Mouse (Mus musculus) mature B cell (primary cell): ENCODE measurements around the gene Psmb7.

Source experiments
- in situ Hi-C: fragments of 300-500 bp; cut with MboI; formaldehyde crosslinking; loops from 2 replicates; pipeline ENCODE4 v1.14.3; 2019

Psmb7 gene

DNA sequence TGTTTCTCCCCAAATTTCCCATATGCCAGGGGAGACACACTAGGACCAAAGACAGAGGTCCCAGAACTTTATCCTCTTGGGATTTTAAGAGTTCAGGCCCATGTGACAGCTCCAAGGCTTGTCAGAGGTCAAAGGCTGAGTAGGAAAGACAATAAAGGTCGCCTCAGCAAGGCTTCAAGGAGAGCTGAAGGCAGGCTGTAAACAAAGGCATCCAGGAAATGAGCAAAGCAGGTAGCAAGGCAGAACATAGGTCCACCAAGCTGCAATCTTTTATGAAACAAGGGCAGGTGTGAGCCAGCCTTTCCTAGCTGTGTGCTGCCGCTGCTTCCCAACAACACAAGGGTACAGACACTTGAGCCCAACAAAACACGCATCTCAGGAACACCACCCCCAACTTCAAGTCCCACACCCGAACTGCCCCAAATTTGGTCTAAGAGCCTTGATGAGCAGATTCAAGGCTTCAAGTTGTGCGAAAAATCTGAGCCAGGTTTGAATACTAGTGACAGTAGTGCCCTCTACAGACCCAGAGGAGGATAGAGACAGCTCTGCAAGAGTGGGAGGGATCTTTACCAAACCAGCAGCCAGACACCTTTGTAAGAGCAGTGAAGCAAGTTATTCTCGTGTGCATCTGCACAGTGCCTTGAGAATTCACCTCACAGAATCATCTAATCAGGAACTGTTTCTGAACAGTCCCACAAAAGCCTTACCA lies 52.0 kb downstream of the Psmb7 start:
- in situ Hi-C loops, result no loop called here

DNA sequence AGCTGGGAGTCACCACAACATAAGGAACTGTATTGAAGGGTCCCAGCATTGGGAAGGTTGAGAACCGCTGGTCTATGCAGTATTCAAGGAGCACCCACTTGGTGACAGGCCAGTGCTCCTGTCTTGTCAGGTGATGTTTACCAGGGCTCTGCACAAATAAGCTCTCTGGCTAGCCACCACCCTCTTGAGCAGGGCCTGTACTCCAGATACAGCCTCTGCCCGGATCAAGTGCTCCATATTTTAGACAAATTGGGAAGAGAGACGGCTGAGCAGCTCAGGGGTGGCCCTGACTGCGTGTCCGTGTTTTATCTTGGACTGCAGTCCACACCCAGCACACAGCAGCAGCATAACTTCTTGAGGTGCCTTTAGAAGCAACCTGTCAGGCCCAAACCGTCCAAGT lies 57.2 kb downstream of the Psmb7 start:
- in situ Hi-C loops, result no loop called here

DNA sequence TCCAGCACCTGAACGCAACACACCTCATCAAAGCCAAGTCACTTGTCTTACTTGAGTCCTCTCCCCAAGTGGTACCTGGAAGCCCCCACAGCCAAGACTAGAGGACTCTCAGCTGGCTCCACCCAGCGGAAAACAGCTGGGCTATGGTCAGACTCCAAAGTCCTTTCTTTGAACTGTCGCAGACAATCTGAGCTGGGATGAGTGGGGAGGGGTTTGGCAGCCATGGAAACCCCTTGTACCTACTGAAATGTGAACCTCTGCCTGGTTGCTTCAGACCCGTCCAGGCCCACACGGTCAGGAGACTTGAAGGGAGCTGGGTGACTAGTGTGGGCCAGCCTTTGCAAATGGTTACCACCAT lies 58.5 kb downstream of the Psmb7 start:
- in situ Hi-C loops, result no loop called here

DNA sequence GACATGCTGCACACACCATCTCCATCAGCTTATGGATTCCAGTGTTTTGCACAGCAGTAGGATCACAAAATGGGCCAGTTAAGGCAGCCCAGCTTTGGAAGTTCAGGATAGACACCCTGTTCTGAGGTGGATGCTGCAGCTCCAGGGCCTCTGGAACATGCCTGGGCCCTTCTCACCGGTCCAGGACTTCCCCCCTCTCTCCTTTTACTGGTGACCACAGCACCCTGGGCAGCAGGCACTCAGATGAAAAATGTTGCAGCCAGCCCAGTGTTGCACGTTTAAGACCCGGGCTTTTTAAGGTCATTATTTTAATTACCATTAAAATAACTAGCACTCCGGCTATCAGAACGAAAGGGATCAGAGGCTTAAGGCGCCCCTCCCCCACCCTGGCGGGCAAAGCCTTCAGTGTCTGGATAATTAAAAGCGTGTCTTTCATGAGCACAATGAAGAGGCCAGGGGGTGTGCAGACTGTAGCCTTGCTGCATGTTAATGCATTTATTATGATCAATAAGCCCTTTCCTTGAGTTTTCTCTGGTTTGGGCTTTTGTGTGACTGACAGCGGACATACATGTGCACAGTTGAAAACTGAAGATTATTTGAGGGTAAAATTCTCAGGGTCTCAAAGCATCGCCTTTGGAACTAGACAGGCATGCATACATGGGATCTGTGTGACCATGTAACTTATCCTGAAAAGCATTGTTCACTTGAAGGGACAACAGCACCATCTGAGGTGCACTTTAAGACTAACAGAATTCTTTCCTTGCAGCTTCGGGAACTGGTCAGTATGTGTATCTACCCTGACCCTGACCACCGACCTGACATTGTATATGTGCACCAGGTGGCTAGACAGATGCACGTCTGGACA lies 59.1 kb downstream of the Psmb7 start:
- in situ Hi-C loops, result no loop called here

DNA sequence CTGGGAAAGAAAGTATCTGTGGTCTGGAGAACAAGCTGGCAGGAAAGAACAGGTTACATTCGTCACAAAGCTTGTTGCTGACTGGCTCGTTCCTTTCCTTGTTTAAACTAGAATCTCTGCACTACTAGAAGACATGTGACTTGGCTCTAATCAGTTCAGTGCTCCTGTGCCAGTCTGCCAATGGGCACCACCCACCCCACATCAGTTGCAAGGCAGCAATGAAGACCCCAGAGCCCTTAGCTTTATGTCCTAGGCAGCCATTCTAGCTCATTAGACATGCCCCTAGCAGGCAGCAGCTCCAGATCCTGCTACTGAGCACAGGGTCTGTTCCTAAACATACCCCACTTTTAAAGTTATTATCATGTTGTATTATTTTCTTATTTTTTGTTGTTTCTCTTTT lies 59.9 kb downstream of the Psmb7 start:
- in situ Hi-C loops, result no loop called here

DNA sequence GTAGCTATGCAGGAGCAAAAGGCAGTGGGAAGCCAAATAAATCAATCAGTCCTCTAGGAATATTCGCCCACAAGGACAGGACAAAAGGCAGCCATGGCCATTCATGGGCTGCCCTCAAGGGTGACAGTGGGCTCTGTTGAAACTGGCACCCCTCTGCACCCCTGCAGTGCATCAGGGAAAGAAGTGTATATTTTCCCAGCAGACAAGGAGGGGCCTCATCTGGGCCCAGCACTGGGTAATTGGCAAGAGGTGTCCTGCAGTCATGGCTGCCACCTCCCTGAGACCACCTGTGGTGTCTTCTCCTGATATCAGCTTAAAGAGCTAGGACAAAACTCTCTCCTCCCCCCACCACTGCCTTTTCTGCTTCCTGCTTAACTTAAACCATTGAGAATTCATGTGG lies 64.4 kb downstream of the Psmb7 start:
- in situ Hi-C loops, result no loop called here

DNA sequence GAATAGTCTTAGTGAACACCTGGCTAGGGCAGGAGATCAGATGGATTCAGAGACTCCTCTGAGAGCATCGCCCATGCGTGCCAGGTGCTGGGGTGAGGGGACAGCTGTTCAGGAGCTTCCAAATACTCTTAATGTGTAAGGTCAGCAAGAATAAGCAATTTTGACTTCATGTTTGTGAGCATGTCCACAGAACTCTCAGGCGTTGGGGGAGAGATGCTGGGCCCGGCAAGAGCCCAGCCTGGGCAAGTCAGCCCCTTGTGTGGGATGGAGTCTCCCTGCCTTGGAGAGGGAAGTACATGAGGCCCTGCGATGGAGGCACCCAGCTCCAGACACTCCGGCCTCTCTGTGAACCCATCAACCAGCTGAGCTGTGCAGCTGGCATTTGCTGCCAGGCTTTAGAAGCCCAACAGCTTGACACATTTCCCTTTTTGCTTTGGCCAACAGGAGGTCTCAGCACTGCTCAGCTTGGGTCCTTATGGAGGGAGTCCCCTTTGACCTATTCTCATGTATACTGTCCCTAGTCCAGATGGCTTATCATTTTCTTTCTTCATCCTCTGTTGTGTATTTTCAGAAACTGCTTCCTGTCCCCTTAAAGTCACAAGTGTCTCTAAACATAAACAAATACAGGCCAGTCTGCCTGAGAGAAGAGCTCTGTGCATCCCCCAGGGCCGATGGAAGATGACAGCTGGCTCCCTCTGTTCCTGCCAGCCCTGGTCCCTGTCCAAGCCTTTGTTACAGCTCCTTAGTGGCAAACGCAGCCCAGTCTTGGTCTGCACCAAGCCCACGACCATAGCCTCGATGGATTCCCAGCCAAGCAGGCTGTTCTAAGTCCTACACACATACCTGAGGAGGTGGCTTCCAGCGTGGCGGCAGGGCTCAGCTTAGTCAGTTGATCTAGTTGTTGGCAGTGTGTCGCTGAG lies 65.0 kb downstream of the Psmb7 start:
- in situ Hi-C loops, result no loop called here

DNA sequence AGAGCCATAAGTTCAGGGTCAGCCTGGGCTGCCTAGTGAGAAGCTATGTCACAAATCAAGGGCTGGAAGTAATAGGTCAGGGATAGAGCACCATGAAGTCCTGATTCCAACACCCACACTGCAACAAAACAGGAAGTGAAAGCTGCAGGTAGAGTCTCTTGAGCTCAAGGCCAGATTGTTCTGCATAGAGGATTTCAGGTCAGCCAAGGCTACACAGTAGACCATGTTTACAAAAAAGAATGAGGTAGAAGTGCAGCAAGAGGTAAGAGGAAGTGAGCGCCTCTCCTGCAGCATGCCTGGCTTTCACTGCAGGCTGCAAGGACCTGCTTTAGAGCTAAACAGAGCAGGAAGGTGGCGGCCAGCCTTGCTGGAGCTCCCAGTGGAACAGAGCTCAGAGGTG lies 69.2 kb downstream of the Psmb7 start:
- in situ Hi-C loops, result no loop called here

DNA sequence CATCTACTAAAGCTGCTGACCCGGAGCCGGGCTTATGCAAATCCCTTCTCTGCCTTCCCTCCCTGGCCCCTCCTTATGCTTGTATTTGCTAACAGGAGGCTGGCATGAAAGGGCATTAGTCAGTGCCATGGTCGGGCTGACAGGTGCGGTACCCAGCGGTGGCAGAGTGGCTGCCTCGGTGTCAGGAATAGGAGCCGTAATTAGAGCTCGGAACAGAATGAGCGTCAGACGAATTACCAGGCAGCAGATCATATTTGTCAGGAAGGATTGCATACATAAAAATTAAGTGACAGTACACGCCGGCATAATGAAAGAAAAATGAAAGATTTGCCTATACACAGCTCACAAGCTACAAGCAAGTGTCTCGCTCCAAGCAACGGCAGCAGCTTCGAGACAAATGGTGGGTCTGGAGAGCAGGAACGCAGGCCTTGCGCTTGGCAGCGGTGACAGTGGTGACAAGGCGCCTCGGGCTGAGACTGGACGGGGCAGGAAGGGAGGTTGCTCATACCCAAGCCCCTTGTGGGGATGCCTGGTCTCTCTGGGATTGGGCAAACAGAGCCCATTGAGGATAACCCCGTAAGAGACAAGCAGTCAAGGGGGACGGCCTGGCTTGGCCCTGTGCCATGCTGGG lies 71.8 kb downstream of the Psmb7 start:
- in situ Hi-C loops, result no loop called here

DNA sequence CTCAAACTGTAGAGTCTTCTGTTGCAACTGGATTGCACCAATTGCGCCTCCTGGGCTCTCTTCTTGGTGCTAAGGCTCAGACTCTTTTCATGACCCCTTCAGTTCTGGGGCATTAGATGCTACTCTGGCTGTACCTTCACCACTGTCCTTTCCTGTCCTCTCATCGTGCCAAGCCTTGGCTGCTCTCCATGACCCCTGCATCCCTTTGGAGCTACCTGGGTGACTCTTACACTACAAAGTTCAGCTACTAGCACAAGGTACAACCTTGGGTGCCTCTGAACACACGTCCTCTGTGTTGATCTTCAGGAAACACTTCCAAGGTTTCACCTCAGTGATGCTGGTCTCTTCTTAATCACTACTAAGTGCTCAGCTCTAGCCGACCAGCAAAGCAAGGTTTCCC lies 81.3 kb downstream of the Psmb7 start:
- in situ Hi-C loops, result no loop called here

DNA sequence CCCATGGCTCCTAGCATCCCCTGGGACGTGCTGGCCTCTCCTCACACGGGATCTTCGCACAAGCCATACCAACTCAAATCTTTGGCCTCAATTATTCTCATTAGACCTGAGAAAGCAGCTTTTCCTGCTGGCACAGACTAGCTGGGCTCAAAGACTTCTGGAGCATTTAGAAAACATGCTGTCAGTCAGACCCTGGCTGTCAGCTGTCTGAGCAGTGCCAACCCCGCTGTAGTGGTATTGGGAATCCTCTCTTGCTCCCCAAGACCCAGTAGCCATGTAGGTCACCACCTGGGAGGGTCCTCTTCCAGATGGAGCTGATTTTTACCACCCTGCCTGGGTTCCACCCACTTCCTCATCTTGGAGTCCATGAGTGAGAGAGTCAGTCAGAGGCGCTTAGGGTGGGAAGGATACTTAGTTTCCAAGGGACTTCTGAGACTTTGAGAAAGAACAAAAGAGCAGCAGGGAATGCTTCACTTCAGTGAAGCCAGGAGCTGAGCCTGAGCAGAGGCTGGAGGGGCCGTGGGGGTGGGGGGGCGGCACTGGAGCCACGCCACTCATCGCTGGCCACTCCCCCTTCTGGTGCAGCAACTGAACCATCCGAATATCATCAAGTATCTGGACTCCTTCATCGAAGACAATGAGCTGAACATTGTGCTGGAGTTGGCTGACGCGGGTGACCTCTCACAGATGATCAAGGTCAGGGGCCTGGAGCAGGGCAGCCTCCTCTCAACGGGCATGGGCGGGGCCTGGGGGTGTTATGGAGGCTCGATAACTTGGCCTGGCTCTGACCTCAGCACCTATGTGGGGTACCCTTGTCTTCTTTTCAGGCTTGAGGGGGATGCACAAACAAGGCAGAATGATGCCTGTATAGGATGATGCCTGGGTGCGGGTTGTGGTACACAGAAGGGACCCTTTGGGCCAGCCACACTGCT lies 83.3 kb downstream of the Psmb7 start:
- in situ Hi-C loops, result no loop called here

DNA sequence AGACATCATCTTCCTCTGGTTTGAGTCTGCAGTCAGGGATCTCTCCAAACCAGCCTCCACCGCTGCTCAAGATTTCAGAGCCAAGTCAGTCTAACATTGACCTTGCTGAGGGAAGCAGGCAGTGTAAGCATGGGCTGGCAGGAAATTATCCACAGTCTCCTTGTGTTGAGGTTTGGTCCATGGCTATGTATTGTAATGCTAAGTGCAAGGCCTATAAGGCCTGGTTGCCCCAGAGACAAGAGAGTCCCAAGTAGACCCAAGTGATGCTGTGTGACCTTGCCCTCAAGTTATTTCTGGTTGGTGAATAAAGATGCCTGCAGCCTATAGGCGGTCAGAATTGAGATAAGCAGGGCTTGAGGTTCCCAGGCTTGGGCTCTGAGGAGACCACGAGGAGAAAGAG lies 87.2 kb downstream of the Psmb7 start:
- in situ Hi-C loops, result no loop called here

DNA sequence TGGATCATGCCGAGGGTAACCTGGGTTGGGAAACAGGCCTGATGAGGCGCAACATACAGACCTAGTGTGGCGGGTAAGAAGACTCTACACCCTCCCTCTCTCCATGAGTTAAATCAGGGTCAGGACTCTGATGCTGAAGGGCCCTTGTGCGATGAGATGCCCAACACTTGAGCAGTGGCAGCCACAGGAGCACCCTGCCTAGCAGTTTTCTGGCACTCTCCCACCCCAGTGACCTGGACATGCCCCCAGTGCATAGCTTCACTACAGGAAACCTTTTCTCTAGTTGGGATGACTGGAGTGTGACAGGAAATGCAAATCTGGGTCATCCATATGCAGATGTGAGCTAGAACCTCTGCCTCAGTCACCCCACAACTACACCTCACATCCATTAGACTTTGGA lies 88.2 kb downstream of the Psmb7 start:
- in situ Hi-C loops, result no loop called here

DNA sequence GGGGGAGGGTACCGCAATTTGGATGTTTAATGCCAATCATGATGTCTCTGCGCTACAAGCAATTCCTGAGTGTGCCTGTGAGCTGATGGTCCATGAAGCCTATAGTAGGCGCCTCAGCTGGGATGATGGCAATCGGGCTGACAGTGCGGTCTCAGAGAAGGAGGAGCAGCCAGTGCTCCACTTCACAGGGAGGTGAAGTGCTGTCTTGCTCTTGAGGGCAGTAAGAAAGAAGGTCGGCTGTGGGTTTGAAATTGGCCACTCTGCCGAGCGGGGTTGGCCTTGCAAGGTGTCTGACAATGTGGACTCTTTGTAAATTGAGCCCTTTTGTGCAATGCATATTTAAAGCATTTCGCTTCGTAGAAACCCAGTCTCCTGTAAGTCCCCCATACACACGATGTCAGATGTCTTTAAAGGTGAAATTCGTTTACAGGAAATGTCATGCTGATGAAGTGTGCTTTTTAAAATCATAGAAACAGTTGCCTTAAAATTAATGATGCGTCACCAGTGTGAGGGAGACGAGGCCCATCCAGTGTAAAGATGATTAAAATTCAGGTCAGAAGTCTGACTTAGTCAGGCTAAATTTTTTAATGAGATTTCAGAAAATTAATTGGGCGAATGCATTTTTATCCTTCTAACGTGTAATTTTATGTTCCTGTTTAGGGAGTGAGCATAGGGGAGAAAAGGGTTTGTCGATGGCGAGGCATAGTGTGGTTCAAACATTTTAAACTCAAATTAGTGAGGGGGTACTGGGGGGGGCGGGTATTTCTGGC lies 89.5 kb downstream of the Psmb7 start:
- in situ Hi-C loops, result no loop called here

DNA sequence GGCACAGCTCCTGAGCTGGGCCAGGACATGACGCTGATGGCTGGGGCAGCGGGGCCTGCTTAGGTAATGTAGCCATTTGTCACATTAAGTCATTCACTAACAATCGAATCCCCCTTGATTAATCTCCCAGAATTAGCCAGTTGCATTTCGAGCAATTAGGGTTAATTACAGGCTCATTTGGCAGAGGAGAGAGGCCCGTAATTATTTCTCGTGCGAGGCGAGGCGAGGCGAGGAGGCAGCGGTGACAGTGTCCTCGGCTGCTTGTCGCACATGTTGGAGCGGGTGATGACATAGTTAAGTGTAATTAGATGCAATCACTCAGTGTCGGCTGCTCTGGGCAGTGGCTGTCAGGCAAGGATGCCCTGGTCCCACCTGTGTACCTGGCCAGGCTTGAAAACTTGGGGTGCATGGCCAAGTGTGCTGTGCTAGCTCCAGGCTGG lies 91.9 kb downstream of the Psmb7 start:
- in situ Hi-C loops, result no loop called here

DNA sequence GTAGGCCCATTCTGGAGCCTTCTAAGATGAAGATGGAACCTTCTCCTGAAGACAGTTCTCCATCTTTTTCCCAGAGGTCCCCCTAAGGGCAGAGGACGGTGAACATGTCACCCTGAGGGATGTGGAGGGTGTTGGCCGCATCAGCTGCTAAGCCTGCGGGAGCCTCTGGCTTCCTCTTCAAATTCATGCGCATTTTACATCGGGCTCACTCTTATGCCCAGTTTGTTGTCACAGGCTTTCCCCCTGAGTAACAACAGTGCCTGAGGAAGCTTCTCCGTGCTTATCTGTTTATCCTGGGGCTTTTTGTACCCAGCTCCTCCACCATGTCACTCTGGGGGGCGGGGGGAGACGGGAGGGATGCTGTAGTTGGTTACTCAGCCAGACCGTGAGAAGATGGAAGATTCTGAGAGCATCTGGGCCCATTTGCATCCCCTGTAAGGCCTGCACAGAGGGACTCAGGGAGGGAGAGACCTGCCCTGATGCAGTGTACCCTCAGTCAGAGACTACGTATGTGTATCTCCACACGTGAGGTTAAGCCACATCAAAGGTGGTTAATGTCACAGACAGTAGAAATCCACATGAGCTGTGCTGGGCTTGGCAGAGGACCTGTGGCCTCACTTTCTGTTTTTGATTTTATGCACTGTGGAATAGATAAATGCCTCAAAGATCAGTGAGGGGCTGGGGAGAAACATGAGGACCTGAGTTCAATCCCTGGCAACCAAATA lies 95.9 kb downstream of the Psmb7 start:
- in situ Hi-C loops, result no loop called here

DNA sequence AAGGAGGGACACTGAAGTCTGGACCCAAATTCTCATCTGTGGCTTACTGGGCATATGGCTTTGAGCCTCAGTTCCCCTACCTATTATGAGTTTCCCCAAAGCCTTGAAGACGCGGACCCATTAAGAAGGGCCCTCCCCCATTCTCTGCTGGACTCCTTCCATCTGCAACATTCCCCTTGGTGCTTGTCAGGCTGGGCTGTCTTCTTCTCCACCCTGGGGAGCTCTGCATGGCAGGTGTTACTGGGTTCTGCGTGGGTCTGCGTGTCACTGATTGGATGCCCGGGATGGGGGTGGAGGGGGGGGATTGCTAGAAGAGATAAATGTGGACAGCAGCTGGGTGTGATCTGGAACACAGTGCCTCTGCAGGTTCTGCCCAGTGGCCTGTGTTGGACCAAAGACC lies 97.1 kb downstream of the Psmb7 start:
- in situ Hi-C loops, result no loop called here

DNA sequence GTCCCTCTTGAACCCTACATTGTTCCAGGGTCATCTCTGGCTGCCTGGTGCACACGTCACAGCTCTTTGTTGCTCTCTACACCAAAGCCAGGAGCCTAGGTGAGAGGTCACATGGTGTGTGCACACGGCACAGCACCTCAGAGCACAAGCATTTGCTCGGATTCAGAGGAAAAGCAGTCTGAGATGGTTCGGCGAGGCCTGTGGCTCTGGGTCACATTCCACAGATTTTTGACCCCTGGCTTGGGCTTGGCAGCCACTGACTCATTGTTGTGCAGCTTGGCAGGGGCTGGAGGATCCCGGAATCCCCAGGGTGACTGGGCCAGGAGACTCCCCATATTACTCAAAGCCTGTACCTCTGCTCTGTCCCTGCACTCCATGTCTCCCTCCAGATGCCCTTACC lies 97.7 kb downstream of the Psmb7 start:
- in situ Hi-C loops, result no loop called here

DNA sequence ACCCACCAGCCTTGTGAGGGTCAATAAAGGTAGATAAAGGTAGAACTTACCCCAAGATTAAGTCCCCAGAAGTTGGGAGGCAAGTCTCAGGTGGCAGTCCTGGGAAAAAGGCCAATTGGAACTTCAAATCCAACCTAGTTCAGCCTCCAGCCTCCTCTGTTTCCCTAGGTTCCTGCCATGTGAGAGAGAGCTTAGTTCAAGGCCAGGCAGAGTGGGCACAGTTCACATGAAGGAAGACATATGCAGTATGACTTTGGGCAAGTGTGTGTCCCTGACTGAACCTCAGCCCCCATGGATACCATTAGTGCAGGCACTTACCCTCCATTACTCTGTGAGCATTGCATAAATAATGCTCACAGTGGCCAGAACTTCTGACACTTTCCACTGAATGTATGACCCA lies 98.2 kb downstream of the Psmb7 start:
- in situ Hi-C loops, result no loop called here
